Mouse (Mus musculus) embryonic stem cell, embryonic (primary cell): ENCODE measurements around the gene Zbtb40.

Experiments
- CTCF ChIA-PET, 4 experiments: fragments of 300-600 bp in 2 of 4; fragments of 350-600 bp in 2 of 4; sonication (Branson Sonifier 250); formaldehyde crosslinking; loops; one replicate each; lab custom pipeline; 2022; ENCODE audit warnings: inconsistent platforms in 2 of 4; lab: Charles Lee
- POLR2A ChIA-PET, 4 experiments: fragments of 300-600 bp in 2 of 4; fragments of 350-600 bp in 2 of 4; sonication (Branson Sonifier 250); formaldehyde crosslinking; loops; one replicate each; lab custom pipeline; 2022; ENCODE audit warnings: antibody characterized with exemption in 4 of 4, inconsistent platforms in 1 of 4; lab: Charles Lee

Zbtb40 gene

DNA sequence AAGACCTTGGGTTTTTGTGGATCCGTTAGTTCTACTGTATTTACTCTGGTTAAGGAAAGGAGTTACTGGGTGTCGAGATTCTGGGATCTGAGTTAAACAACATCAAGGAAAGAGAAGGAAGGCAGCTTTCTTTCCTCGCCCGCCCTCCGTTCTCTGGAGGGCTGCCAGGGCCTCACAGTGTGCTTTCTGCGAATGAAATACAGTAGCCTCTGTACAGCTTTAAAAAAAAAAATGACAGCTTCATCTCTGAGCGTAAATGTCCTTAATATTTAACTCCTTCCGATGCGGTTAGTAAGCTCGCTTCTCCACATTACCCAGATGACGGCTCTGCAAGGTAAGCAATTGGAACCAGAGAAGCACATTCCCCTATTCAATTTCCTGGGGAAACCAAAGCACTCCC, 4.8 kb downstream of the Zbtb40 start:
- CTCF ChIA-PET: interaction anchor here in 2 of 4 experiments (0.5 to 1.0 kb wide), 3 partner anchors 236 to 453 kb away, joined by 3 to 4 read pairs (median 4); no protein-coding TSS in a partner anchor
- POLR2A ChIA-PET: interaction anchor here in 2 of 4 experiments (0.6 to 1.7 kb wide), 5 partner anchors 10 to 144 kb away, joined by 3 to 5 read pairs (median 3); no protein-coding TSS in a partner anchor

- CTCF ChIA-PET: interaction anchor here in 1 of 4 experiments (0.8 kb wide), 1 partner anchor 71 kb away, joined by 3 read pairs; no protein-coding TSS in a partner anchor
Observed at GRCm38 (mm10) chr4:137042039-137042438, 6.6 kb downstream of the Zbtb40 start.

DNA sequence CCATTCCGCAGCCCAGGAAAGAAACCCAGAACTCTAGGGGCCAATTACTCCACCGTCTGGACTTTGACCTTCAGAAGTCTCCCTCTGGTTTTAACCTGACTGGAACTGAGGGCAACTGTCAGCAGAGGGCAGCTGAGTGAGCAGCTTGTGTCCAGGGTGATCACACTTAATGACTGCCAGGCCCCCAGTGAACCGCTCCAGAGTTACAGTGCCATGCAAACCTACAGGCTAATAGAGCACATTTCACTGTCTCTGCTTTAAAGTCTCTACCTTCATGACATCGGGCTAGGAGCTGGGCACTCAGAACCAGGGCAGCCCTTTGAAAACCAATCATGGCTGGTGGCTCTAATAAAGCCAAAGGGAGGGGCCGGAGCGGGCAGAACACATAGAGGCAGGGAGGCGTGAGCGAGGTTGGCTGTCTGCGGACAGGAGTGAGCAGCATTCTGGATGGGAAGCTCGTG, 7.4 kb downstream of the Zbtb40 start:
- POLR2A ChIA-PET: interaction anchor here in 1 of 4 experiments (1.1 to 1.3 kb wide), 2 partner anchors 29 to 60 kb away, joined by 3 to 4 read pairs; no protein-coding TSS in a partner anchor
- CTCF ChIA-PET: interaction anchor here in 2 of 4 experiments (0.5 to 0.8 kb wide), 5 partner anchors 9 to 418 kb away, joined by 3 to 7 read pairs (median 3); no protein-coding TSS in a partner anchor

More at GRCm38 (mm10) chr4:137042039-137042438, 6.6 kb downstream of the Zbtb40 start:
- POLR2A ChIA-PET: interaction anchor here in 1 of 4 experiments (1.3 kb wide), 1 partner anchor 28 kb away, joined by 4 read pairs; no protein-coding TSS in a partner anchor

DNA sequence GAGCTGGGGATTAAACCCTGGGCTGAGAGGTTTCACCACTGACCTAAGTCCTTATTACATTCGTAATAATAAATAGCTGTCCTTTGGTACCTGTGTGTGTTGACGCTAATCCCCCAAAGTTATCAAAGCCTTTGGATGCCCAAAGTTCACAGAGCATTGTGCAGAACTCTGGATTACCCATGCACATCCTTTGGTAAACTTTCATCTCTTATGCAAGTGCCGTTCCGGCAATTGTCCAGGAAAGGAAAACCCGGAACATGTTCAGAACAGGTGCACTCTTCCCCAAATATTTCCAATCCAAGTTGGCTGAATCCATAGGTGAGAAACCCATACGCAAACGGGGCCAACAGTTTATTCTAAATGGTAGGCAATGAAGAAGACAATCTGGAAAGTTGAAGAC, 9.2 kb downstream of the Zbtb40 start:
- POLR2A ChIA-PET: no interaction called here
- CTCF ChIA-PET: no interaction called here

GRCm38 (mm10) chr4:137038501-137038900, 10.1 kb downstream of the Zbtb40 start:
- ChIA-PET CTCF (interaction anchor here in 1 of 4 experiments (0.6 kb wide), 1 partner anchor 184 kb away, joined by 3 read pairs; no protein-coding TSS in a partner anchor), POLR2A (interaction anchor here in 1 of 4 experiments (0.5 to 1.0 kb wide), 2 partner anchors 9 to 247 kb away, joined by 3 read pairs; no protein-coding TSS in a partner anchor)

GRCm38 (mm10) chr4:137038096-137038495, 10.5 kb downstream of the Zbtb40 start:
- POLR2A ChIA-PET: interaction anchor here in 1 of 4 experiments (1.0 kb wide), 1 partner anchor 10 kb away, joined by 3 read pairs; no protein-coding TSS in a partner anchor
- CTCF ChIA-PET: no interaction called here

- CTCF ChIA-PET: interaction anchor here in 1 of 4 experiments (0.6 to 1.2 kb wide), 2 partner anchors 38 to 218 kb away, joined by 4 to 7 read pairs; no protein-coding TSS in a partner anchor
Observed at GRCm38 (mm10) chr4:137033115-137033887, 15.3 kb downstream of the Zbtb40 start.

GRCm38 (mm10) chr4:137032456-137032855, 16.1 kb downstream of the Zbtb40 start:
- CTCF ChIA-PET: interaction anchor here in 1 of 4 experiments (0.6 kb wide), 1 partner anchor 9 kb away, joined by 3 read pairs; no protein-coding TSS in a partner anchor
- POLR2A ChIA-PET: interaction anchor here in 1 of 4 experiments (1.7 kb wide), 1 partner anchor 16 kb away, joined by 5 read pairs; the partner anchor contains the start of gene Zbtb40

More at GRCm38 (mm10) chr4:137033115-137033887, 15.3 kb downstream of the Zbtb40 start:
- POLR2A ChIA-PET: interaction anchor here in 3 of 4 experiments (0.6 to 1.7 kb wide), 4 partner anchors 15 to 681 kb away, joined by 3 to 8 read pairs (median 4); partner anchors contain the start of gene Zbtb40 (in 2 of the 3)

DNA sequence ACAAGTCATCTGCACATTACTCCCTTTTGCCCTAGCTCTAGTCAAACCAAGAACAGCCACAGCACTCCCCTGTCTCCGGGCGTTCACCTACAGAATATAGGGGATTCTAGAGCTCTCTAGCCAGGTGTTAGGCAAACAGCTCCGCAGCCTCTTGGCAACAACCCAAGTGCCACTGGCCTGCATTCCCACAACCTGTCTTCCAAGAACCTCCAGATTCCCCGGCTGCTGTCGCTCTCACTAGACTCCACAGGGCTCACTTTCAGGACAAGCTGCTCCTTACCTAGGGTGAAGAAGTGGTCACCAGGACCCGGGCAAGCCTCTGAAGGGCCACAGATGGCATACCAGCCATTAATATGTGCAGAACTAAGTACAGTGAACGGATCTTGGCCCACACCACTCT, 17.3 kb downstream of the Zbtb40 start:
- CTCF ChIA-PET: interaction anchor here in 1 of 4 experiments (0.9 kb wide), 1 partner anchor 41 kb away, joined by 4 read pairs; no protein-coding TSS in a partner anchor
- POLR2A ChIA-PET: interaction anchor here in 1 of 4 experiments (1.4 kb wide), 1 partner anchor 18 kb away, joined by 3 read pairs; the partner anchor contains the start of gene Zbtb40

DNA sequence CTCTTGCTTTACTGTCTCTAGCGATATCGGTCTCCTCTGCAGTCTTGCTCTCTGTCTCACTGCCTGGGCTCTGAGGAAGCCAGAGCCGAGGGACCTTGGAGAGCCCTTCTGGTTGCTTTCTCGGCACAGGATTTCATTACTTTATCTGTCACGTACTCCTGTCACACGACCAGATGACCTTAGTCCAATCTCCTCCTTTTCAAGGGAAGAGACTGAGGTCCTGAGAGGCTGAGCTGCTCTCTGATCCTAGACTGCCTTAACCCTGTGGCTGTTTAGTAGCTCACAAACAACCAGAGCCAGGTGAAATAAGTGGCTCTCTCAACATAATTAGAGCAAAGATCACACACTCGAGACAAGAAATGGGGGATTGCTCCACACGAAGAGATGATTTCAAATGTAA, 19.3 kb downstream of the Zbtb40 start:
- CTCF ChIA-PET: interaction anchor here in 1 of 4 experiments (0.8 to 2.5 kb wide), 3 partner anchors 11 to 175 kb away, joined by 4 to 5 read pairs (median 5); no protein-coding TSS in a partner anchor
- POLR2A ChIA-PET: no interaction called here

GRCm38 (mm10) chr4:137027051-137027450, 21.6 kb downstream of the Zbtb40 start:
- CTCF ChIA-PET: interaction anchor here in 2 of 4 experiments (0.5 to 0.9 kb wide), 3 partner anchors 37 to 898 kb away, joined by 3 read pairs; no protein-coding TSS in a partner anchor
- POLR2A ChIA-PET: interaction anchor here in 1 of 4 experiments (1.5 kb wide), 1 partner anchor 9 kb away, joined by 3 read pairs; no protein-coding TSS in a partner anchor

DNA sequence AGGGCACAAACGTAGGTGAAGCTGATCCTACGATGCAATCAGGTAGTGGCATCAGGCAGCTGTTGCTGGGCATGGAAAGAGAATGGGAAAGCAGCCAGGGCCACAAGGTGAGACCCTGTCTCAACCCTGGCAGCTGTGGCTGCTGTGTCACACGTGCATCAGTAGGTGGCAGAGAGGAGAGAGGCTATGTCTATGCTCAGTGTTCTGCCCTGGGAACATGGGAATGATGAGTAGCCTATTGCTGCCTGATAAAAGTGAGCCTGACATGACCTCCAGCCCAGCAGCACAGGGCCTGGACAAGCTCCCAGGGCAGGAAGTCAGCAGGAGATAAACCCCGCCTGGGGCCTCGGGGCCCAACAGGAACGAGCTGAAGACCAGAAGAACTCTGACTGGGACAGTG, 23.0 kb downstream of the Zbtb40 start:
- ChIA-PET CTCF (interaction anchor here in 3 of 4 experiments (0.6 to 1.0 kb wide), 3 partner anchors 16 to 120 kb away, joined by 3 to 5 read pairs (median 4); no protein-coding TSS in a partner anchor), POLR2A (interaction anchor here in 1 of 4 experiments (0.5 to 1.5 kb wide), 2 partner anchors 18 to 134 kb away, joined by 3 read pairs; no protein-coding TSS in a partner anchor)

- ChIA-PET CTCF (interaction anchor here in 2 of 4 experiments (0.6 to 1.0 kb wide), 2 partner anchors 16 to 48 kb away, joined by 4 to 5 read pairs; no protein-coding TSS in a partner anchor), POLR2A (interaction anchor here in 1 of 4 experiments (0.5 to 1.5 kb wide), 2 partner anchors 18 to 134 kb away, joined by 3 read pairs; no protein-coding TSS in a partner anchor)
Observed at GRCm38 (mm10) chr4:137025133-137025532, 23.5 kb downstream of the Zbtb40 start.

- ChIA-PET POLR2A (interaction anchor here in 1 of 4 experiments (0.8 to 1.2 kb wide), 2 partner anchors 28 to 38 kb away, joined by 3 to 4 read pairs; partner anchors contain the start of gene Zbtb40), CTCF (no interaction called here)
Observed at GRCm38 (mm10) chr4:137020065-137020464, 28.5 kb downstream of the Zbtb40 start.

GRCm38 (mm10) chr4:137015934-137016333, 32.7 kb downstream of the Zbtb40 start:
- POLR2A ChIA-PET: interaction anchor here in 3 of 4 experiments (0.5 to 1.5 kb wide), 3 partner anchors 32 to 60 kb away, joined by 3 read pairs; partner anchors contain the start of gene Zbtb40 (in 1 of the 3)
- CTCF ChIA-PET: interaction anchor here in 1 of 4 experiments (0.6 to 2.1 kb wide), 2 partner anchors 87 to 895 kb away, joined by 6 to 8 read pairs; no protein-coding TSS in a partner anchor

DNA sequence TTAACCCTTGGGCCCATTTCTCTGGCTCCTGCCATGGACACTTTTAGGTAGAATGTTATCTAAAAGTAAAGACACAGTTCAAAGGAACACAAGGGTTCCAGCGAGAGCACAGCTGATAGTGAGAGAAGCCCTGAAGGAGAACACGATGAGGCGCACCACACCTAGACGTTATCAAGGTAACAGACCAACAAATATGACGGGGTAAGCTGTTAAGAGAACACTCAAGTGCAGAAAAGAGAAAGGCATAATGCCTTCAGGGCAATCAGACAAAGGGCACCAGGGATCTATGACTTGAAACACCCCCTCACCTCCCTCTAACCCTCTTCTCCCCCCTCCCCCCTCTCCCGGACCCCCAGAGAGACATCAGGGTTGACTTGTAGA, 33.1 kb downstream of the Zbtb40 start:
- CTCF ChIA-PET: interaction anchor here in 2 of 4 experiments (1.5 to 2.1 kb wide), 2 partner anchors 61 to 87 kb away, joined by 3 to 8 read pairs; no protein-coding TSS in a partner anchor

More for the DNA sequence above, 33.1 kb downstream of the Zbtb40 start:
- POLR2A ChIA-PET: interaction anchor here in 2 of 4 experiments (0.5 to 1.4 kb wide), 2 partner anchors 33 to 60 kb away, joined by 3 read pairs; no protein-coding TSS in a partner anchor
